Mouse (Mus musculus) cerebellum, adult 2 months (tissue): ENCODE results near the gene Spop.

Source experiments
- CTCF ChIP-seq: fragments of 200-500 bp; IDR thresholded peaks from 2 replicates; pipeline ENCODE4 v1.5.1; 2011; ENCODE audit warnings: low read depth, mild to moderate bottlenecking, control low read depth, low read length, moderate library complexity, borderline replicate concordance; ENCODE audit not compliant: insufficient read depth
- POLR2A ChIP-seq: fragments of 200-500 bp; IDR thresholded peaks from 2 replicates; pipeline ENCODE4 v1.6.1; 2011; ENCODE audit warnings: low read length, control low read depth, borderline replicate concordance; ENCODE audit not compliant: insufficient read depth

DNA sequence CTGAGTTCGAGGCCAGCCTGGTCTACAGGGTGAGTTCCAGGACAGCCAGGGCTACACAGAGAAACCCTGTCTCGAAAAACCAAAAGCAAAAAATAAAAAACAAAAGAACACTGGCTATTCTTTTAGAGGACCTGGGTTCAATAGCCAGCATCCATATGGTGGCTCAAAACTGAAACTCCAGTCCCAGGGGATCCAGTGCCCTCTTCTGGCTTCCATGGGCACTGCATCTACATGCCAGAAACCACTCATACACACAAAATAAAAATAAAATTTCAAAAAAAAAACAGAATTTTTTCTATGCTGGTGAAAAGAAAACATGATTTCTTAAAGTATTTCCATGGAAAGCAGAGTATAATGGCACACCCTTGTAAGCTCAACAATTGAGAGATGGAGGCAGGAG is 18.3 kb downstream of the Spop start:
- TF ChIP-seq CTCF = peak; percentile 51; the same call in 1 of the 2 replicates
- TF ChIP-seq POLR2A = no peak
